Mouse (Mus musculus) embryonic fibroblast, embryonic 13.5 days (primary cell): ENCODE measurements around the gene Nox3. TPM values are rescaled to one million over a fixed set of nuclear protein-coding genes. Genes with fewer than 3 reads are reported as not detected.

Source experiments
- H3K27ac ChIP-seq: 2 replicates; pipeline ENCODE4 v1.5.1; 2012; ENCODE audit warnings: low read length, control low read depth, inconsistent platforms; ENCODE audit not compliant: insufficient read depth
- H3K4me1 ChIP-seq: 2 replicates; pipeline ENCODE4 v1.6.1; 2011; ENCODE audit warnings: low read length; ENCODE audit not compliant: control insufficient read depth, insufficient read depth
- H3K4me3 ChIP-seq: 2 replicates; pipeline ENCODE4 v1.5.1; 2011; ENCODE audit warnings: mild to moderate bottlenecking, control low read depth, low read length; ENCODE audit not compliant: insufficient read depth
- CTCF ChIP-seq: IDR thresholded peaks from 2 replicates; pipeline ENCODE4 v1.5.1; 2011; ENCODE audit warnings: mild to moderate bottlenecking, control low read depth, low read length, moderate library complexity, borderline replicate concordance; ENCODE audit not compliant: insufficient read depth
- POLR2A ChIP-seq: IDR thresholded peaks from 2 replicates; pipeline ENCODE4 v1.6.1; 2011; ENCODE audit warnings: low read depth, mild to moderate bottlenecking, control low read depth, low read length, moderate library complexity
- polyA plus RNA-seq: library from polyadenylated mRNA; stranded (reverse); fragments of >200 nt; gene quantifications from 2 replicates; pipeline ENCODE4 v1.2.4, GENCODE M21; 2011; ENCODE audit warnings: low read depth; ENCODE audit not compliant: missing spikeins, insufficient read length

Gene Nox3
- polyA plus RNA-seq, 1 experiment = not detected

DNA sequence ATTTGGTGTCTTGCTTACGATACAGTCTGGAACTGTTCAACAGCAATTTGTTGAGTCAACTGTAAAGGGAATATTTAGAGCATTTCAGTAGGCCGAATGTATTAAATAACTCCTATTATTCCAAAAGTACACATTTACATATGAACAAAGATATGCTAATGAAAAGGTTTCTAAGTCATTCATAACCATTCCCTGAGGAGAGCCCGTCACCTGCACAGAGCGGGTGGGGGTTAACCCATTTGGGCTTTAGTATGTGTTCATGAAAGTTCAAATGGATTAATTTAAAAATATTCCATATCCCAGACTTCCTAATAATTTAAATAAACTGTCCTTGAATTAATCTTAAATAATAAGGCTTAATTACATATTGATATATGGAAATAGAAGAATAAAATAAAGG is 28.8 kb downstream of the Nox3 start:
- Histone ChIP-seq H3K4me1 (no peaks in the 10 kb centered on the region), H3K27ac (no peak overlapping the region), H3K4me3 (no peak overlapping the region)
- TF ChIP-seq CTCF (no peak), POLR2A (no peak)

DNA sequence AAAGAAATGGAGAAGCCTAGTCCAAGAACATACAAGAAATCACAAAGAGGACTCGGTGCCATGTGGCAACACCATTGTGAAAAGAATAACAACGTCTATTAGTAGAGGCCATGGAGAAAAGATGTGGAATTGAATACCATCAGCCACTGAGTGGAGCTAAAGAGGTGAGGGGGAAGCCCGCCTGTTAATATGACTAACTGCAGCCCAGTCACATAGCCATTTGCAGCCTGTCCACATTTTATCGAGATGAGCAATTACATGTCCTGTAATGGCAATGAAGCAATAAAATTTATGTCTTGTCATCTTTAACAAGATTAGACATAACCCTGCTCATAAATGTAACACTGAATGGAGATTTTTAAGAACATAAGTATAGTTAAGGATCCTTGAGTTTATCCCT is 30.7 kb downstream of the Nox3 start:
- no peak for TF ChIP-seq POLR2A
- Histone ChIP-seq H3K27ac (no peak overlapping the region), H3K4me1 (no peaks in the 10 kb centered on the region), H3K4me3 (no peak overlapping the region)

DNA sequence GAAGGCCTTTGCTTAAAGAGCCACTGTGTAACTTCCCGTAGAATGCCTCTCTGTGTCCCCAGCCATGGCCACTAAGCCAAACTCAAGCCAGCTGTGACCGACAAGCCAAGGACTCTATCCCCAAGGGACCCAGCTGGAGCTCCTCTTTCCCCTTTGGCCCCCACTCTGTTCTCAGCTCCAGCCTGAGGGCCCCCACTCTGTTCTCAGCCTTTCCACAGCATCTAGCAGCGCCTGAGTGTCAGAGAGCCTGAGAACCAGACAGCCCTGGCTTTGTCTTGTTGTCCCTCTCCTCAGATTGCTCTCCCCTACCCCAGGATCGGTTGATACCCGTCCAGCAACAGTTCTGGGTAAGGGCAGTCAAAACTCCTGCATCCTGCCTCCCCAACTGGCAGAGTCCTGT is 36.6 kb downstream of the Nox3 start:
- Histone ChIP-seq H3K4me1 (no peaks in the 10 kb centered on the region), H3K27ac (no peak overlapping the region), H3K4me3 (no peak overlapping the region)
- TF ChIP-seq POLR2A (no peak), CTCF (no peak)

DNA sequence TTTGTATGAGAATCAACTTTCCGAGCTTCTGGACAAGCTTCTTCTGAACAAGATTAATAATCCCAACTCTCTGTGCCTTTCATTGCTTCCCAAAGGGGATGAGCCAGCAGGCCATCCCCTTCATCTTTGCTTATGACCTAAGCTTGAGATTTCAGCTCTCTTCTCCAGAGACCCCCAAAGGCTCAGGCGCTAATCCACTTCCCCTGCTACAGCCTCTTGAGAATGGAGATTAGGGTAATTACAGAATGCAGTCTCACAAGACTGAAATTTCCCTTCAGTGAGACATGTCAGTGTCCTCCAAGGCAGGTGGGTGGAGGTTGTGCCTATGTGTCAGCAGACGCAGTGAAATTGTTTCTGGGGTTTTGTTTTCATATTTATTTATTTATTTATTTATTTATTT is 45.7 kb downstream of the Nox3 start:
- Histone ChIP-seq H3K4me1 (no peaks in the 10 kb centered on the region), H3K4me3 (no peak overlapping the region), H3K27ac (no peak overlapping the region)
- TF ChIP-seq CTCF (no peak), POLR2A (no peak)

DNA sequence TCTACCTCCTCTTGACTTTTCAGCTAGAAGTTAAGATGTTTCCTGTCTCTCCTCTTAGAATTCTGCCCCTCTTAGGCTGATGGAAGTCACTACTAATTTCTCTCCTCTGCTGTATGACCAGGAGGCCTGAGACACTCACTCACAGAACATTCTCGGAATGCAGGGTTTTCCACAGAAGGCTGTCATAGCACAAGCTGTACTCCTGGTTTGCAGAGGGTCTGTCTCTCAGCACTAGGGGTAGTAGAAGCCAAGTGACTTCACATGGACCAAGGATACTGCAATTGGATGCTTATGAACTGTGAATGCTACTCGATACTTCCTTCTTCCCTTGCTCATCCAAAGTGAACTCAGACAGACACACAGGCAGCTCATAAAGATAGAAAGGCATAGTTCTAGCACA is 52.5 kb downstream of the Nox3 start:
- H3K4me3 ChIP-seq = no peak overlapping the region
- TF ChIP-seq CTCF (no peak), POLR2A (no peak)
- no peaks in the 10 kb centered on the region for H3K4me1 ChIP-seq
- no peak overlapping the region for H3K27ac ChIP-seq

DNA sequence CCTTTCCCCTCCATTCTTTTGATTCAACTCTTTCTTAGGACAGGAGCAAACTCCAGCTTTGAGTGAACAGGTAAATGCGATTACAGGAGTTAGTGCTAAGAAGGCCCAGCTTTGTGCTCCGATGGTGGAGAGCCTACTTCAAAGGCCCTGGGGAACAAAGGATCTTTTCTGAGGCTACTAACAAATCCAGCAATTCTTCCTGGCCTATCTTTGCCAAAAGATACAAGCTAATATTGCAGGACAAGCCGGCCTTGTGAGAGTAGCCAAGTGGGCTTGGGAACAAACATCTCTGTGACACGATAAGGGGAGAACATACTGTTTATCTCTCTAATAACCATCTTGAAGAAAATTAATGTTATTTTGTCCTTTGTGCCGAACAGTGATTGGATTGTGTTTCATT is 54.6 kb downstream of the Nox3 start:
- TF ChIP-seq CTCF = no peak
- TF ChIP-seq POLR2A = no peak
- Histone ChIP-seq H3K4me1 (no peaks in the 10 kb centered on the region), H3K4me3 (no peak overlapping the region), H3K27ac (no peak overlapping the region)

DNA sequence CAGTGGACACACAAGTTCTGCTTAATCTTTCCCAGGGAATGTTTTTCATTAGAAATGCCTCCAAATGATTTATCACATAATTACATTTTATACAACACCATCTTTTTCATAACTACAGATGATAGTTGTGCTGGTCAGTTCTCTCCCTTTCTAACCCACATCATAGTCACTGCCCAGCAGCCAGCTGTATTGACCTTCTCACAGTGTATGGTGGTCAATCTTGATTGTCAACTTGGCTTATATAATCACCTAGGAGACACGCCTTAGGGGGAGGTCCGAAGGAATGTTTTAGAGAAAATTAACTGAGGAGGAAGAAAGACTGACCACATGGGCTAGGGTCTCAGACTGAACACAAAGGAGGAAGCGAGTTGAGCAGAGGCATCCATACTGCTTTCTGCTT is 57.3 kb downstream of the Nox3 start:
- Histone ChIP-seq H3K4me3 (no peak overlapping the region), H3K4me1 (no peaks in the 10 kb centered on the region), H3K27ac (no peak overlapping the region)
- TF ChIP-seq POLR2A (no peak), CTCF (no peak)

DNA sequence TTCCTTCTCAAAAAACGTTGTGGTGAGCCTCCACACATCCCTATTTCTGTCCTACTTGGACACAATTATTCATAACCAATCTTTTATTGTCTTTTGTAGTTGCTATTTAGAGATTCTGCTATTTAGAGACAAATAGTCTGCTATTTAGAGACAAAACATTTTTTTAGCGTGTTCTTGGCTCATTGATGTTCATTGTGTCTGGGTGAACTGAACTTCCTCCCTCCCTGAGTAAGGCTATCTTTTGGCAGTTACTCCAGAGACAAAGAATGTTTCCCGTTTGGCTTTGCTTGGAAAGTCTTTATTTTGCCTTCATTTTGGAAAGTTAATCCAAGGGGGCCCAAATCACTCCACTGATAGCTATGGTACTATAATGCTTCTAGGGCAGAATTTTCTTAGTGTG is 63.6 kb downstream of the Nox3 start:
- no peaks in the 10 kb centered on the region for H3K4me1 ChIP-seq
- no peak overlapping the region for H3K4me3 ChIP-seq
- TF ChIP-seq CTCF (no peak), POLR2A (no peak)
- no peak overlapping the region for H3K27ac ChIP-seq

DNA sequence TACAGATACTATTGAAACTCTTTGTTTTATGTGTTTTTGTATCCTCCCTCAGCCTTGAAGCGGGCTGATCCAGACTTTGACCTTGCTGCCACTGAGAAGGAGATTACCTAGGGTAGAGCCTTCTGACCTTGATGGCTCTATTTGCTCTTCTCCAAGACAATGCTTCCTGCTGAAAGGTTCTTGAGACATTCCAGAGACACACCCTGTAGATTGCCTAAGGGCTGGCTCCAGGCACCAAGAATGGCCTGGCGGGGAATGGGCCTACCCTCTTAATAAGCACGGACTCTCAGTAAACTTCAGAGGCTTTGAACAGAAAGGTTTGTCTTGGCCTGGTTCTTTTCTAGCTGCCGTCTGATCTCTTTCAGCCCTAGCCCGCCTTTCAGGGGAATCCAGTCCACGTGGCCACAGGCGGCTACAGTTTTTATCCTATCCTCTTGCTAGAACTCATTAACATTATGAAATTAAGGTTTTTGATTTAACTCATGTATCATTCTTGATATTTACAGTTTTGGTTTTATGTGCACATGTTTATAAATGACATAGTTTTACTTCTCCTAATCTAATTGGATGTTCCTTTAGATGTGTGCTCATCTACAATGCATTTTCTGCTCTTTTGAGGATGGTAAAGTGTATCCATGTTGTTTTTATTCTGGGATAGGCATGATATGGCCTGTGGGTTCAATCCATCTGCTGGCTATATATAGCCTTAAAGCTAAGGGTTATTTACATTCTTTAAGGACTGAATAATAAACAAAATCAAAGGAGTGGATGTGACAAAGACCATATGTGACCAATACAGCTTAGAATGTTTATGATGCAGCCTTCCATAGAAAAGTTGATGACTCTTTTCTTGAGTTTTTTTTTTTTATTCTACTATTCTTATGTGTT is 79.5 kb downstream of the Nox3 start:
- Histone ChIP-seq H3K27ac (no peak overlapping the region), H3K4me1 (no peaks in the 10 kb centered on the region), H3K4me3 (no peak overlapping the region)
- TF ChIP-seq POLR2A (no peak), CTCF (no peak)

DNA sequence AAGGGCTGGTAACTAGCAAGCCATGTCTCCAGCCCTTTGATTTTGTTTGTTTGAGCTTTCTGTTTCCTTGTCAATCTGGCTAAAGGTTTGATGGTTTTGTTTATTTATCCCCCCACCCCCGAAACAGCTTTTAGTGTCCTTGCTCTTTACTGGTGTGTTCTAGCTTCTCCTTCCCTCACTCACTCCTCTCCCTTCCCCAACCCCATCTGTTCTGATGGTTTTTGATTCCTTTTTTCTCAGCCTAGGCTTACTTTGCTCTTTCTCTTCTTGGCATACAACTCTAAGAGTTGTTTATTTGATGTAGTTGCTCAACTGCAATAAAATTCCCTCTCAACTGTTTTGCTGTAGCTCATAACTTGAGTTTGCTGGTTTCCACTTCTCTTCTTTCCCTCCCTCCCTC is 80.5 kb downstream of the Nox3 start:
- Histone ChIP-seq H3K27ac (no peak overlapping the region), H3K4me3 (no peak overlapping the region), H3K4me1 (no peaks in the 10 kb centered on the region)
- no peak for TF ChIP-seq POLR2A
- TF ChIP-seq CTCF = no peak
